Comparison of ENCODE assay signal across 8 mouse cellular contexts in the genomic region with DNA sequence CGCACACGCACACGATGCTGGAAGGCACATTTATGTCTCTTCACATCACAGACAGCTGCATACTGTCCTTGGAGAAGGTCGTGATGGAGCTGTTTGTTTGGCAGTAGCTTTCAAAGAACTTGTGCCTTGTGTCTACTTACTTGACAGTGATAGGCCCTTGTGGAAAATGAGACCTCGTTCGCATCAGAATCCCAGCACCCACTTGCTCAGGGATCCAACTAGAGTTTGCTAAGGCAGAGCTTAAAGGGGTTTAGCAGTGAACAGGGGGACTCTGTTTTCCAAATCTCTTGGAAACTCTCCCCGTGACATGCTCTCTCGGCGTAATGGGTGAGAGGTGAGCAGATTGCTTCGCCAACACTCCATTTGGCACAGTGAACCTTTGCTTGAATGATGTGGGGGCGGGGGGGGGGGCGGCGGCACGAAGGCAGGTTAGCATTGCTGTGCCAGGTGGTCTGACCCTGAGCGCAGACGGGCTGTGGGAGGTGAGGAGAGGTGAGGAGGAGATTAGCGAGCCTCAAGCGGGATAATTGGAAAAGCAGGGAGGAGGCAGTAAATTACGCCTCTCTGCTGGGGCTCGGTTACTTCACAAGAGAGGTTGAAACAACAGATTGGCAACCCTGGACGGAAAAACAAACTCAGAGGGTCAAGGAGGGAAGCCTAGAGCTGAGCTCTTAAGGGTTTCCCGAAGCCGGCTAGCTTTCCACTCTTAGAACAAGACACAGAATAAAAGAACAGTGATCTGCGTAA. TPM values are rescaled to one million over a fixed set of nuclear protein-coding genes. Genes with fewer than 3 reads are reported as not detected.
DNase-seq lines count a peak whose midpoint lies in the region; ATAC-seq and TF ChIP-seq lines count a peak whose summit lies in the region.

No protein-coding gene starts in this region.

- no peaks in the 10 kb centered on the region for H3K9me3 ChIP-seq in heart, embryonic 15.5 days (replicated peaks)
- H3K9me3 ChIP-seq in lung, postnatal 0 days (ENCODE audit: low read length): no peaks in the 10 kb centered on the region

- H3K36me3 ChIP-seq in heart, embryonic 15.5 days: no peaks in the 10 kb centered on the region
- H3K36me3 ChIP-seq in lung, postnatal 0 days (ENCODE audit: insufficient read depth, low read length): no peaks in the 10 kb centered on the region

- H3K4me2 ChIP-seq in heart, embryonic 15.5 days: peak overlapping the region; percentile 60
- peak overlapping the region; percentile 33 for H3K4me2 ChIP-seq in lung, postnatal 0 days (replicated peaks; ENCODE audit: low read depth, low read length)

- H3K27ac ChIP-seq in gastrocnemius, adult 2 months: no peak overlapping the region
- no peak overlapping the region for H3K27ac ChIP-seq in heart, embryonic 15.5 days
- H3K27ac ChIP-seq in lung, postnatal 0 days (ENCODE audit: low read length): no peak overlapping the region

- TF ChIP-seq CTCF in gastrocnemius, adult 2 months (IDR thresholded peaks at IDR 0.05): no peak
- no peak for TF ChIP-seq CTCF in lung, postnatal 0 days (IDR thresholded peaks at IDR 0.05)

- intact Hi-C loops in gastrocnemius, adult 2 months (cut with DNase I): no loop called here

- ATAC-seq in heart, embryonic 15.5 days (replicated peaks; ENCODE audit: insufficient number of reproducible peaks, insufficient read depth, low FRiP score, low read depth): no peak
- peak; percentile 47 for ATAC-seq in lung, postnatal 0 days
- ATAC-seq in erythroblast, adult 5-6 weeks (replicated peaks; ENCODE audit: low FRiP score, poor library complexity, severe bottlenecking): no peak

- peak overlapping the region; percentile 36 for H3K4me3 ChIP-seq in gastrocnemius, adult 2 months
- H3K4me3 ChIP-seq in heart, embryonic 15.5 days: peak overlapping the region; percentile 30
- no peak overlapping the region for H3K4me3 ChIP-seq in lung, postnatal 0 days (ENCODE audit: low read depth, low read length)

- WGBS in heart, embryonic 15.5 days: 17% methylated on average over 24 of the region's 24 CpGs
- 15% methylated on average over 24 of the region's 24 CpGs for WGBS in lung, postnatal 0 days

- TF ChIP-seq EP300 in lung, postnatal 0 days (IDR thresholded peaks at IDR 0.05): no peak

- H3K27me3 ChIP-seq in heart, embryonic 15.5 days: peaks cover 5% of the 10 kb centered on the region; the same call in 1 of the 2 replicates
- no peaks in the 10 kb centered on the region for H3K27me3 ChIP-seq in lung, postnatal 0 days (replicated peaks; ENCODE audit: insufficient read depth, low read length)

- peak overlapping the region; percentile 21; the same call in 1 of the 2 replicates for H3K9ac ChIP-seq in heart, embryonic 15.5 days
- no peak overlapping the region for H3K9ac ChIP-seq in lung, postnatal 0 days (replicated peaks; ENCODE audit: low read depth)

- no peak for DNase-seq in gastrocnemius, adult 2 months
- no peak for DNase-seq in gastrocnemius, postnatal 4 days (ENCODE audit: low spot score in 2 of 2)
- DNase-seq in brain, adult 2 months (ENCODE audit: low read depth, low spot score): peak; percentile 40
- peak; percentile 41 for DNase-seq in lung, postnatal 0 days (ENCODE audit: low spot score)
- DNase-seq in thymus, postnatal 4 days: no peak
- no peak for DNase-seq in kidney, postnatal 14 days

- peaks cover 8% of the 10 kb centered on the region for H3K4me1 ChIP-seq in heart, embryonic 15.5 days (replicated peaks)
- no peaks in the 10 kb centered on the region for H3K4me1 ChIP-seq in lung, postnatal 0 days (ENCODE audit: insufficient read depth, low read depth, low read length)

RNA-seq across cellular contexts. Expression of gene Foxo1, which starts 57.4 kb away (rescaled TPM):
- total RNA-seq in gastrocnemius, adult 2 months (2021): 10 to 100 TPM; 31.2 to 36.6 TPM
- total RNA-seq in gastrocnemius, postnatal 4 days (2021): 10 to 100 TPM; 11.9 to 13.2 TPM
- polyA plus RNA-seq in heart, embryonic 15.5 days (2015; fragmentation: Nextera tagmentation; extraction: Ambion mirVana): 5.4 and 7.1 TPM in 2 replicates
- polyA plus RNA-seq in lung, postnatal 0 days (2015; fragmentation: Nextera tagmentation; extraction: Ambion mirVana): 6.8 and 7.6 TPM in 2 replicates
- total RNA-seq in erythroblast, adult 5-6 weeks (2015; ENCODE audit: low replicate concordance): 1.3 and 2.1 TPM in 2 replicates
- total RNA-seq in erythroblast, adult 5-6 weeks (2017; ENCODE audit: low replicate concordance): 0.26 and 0.56 TPM in 2 replicates

Comparison
In these comparisons a context has a peak if more than half of its experiments do, and no peak if none do; other contexts are left out.
1. DNase-seq: peak in brain, adult 2 months (single experiment) and lung, postnatal 0 days (single experiment); none in gastrocnemius, adult 2 months (single experiment), gastrocnemius, postnatal 4 days (0 of 2), thymus, postnatal 4 days (single experiment) and kidney, postnatal 14 days (single experiment).
2. RNA of gene Foxo1, which starts 57.4 kb away (total RNA-seq): 31.2 to 36.6 TPM in gastrocnemius, adult 2 months and 11.9 to 13.2 TPM in gastrocnemius, postnatal 4 days; 0.26 to 2.1 TPM in erythroblast, adult 5-6 weeks; every median in the first group is over 4 times any median in the second.